Mouse (Mus musculus): ENCODE measurements at regions not wholly inside any gene's neighbourhood (a gene's known extent, or its start where the extent isn't known, plus 50 kb on each side); places are given as distances from the start of the nearest gene placed in this dataset.
"Not testable (repeated sequence)": the region's sequence is repeated elsewhere in the genome, so short reads cannot be mapped to it uniquely, and the experiment has no call there.

DNA sequence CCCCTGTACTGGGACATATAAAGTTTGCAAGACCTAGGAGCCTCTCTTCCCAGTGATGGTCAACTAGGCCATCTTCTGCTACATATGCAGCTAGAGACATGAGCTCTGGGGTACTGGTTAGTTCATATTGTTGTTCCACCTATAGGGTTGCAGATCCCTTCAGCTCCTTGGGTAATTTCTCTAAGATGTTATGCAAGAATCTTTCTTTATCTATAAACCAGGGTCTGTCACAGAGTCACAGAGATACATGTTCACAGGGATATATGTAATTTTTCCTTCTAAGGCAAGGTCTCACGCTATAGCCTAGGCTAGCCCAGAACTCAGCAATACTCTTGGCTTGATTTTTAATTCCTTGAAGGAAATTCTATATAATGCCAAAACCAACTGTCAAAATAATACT is 56.9 kb downstream of the Zfp36l1 start:
- not testable (repeated sequence) for H3K4me2 ChIP-seq (ENCODE audit: low read length); H3K36me3 ChIP-seq (ENCODE audit: insufficient read depth, low read length); DNase-seq (ENCODE audit: low spot score); H3K4me3 ChIP-seq (replicated peaks; ENCODE audit: low read depth, low read length); ATAC-seq (replicated peaks; ENCODE audit: low FRiP score, low read depth); H3K9me3 ChIP-seq (replicated peaks; ENCODE audit: low read length); H3K27me3 ChIP-seq (ENCODE audit: insufficient read depth, low read length); H3K27ac ChIP-seq; H3K9ac ChIP-seq (ENCODE audit: low read depth, low read length)
- peaks cover 13% of the 10 kb centered on the region; the same call in 1 of the 2 replicates for H3K4me1 ChIP-seq (replicated peaks; ENCODE audit: insufficient read depth, low read length)
- WGBS: 100% methylated on average over 1 of the region's 1 CpGs

- Histone ChIP-seq H3K9me3 (replicated peaks; ENCODE audit: low read length) (no peaks in the 10 kb centered on the region), H3K4me1 (replicated peaks; ENCODE audit: insufficient read depth, low read length) (peaks cover 11% of the 10 kb centered on the region; the same call in 1 of the 2 replicates), H3K9ac (ENCODE audit: low read depth, low read length) (no peak overlapping the region), H3K36me3 (ENCODE audit: insufficient read depth, low read length) (no peaks in the 10 kb centered on the region), H3K27me3 (ENCODE audit: insufficient read depth, low read length) (no peaks in the 10 kb centered on the region), H3K4me3 (replicated peaks; ENCODE audit: low read depth, low read length) (no peak overlapping the region), H3K4me2 (ENCODE audit: low read length) (no peak overlapping the region), H3K27ac (no peak overlapping the region)
- no peak for TF ChIP-seq CTCF (IDR thresholded peaks at IDR 0.05; ENCODE audit: low read depth)
- DNase-seq (ENCODE audit: low spot score): no peak
- 24% methylated on average over 2 of the region's 2 CpGs for WGBS
- no peak for ATAC-seq (replicated peaks; ENCODE audit: low FRiP score, low read depth)
Observed at GRCm38 (mm10) chr12:80055394-80055793, 57.4 kb downstream of the Zfp36l1 start.

DNA sequence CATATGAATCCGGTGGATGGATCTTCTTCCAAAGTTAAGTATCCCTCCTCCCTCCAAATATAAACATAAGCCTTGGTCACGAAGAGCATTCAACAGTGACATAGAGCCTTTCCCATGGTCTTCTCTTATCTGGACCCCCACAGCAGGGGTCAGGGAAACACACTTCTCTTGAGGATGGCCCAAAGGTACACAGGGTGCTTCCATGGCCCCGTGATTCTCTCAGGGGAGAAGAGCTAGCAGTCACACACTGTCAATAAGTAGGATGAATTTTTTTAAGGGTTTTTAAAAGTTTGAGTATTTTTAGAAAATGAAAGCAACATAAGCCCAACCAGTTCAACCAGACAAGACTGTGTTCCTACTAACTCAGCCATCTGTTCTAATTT is 58.2 kb downstream of the Zfp36l1 start:
- Histone ChIP-seq H3K27ac (no peak overlapping the region), H3K4me3 (replicated peaks; ENCODE audit: low read depth, low read length) (no peak overlapping the region), H3K36me3 (ENCODE audit: insufficient read depth, low read length) (no peaks in the 10 kb centered on the region), H3K27me3 (ENCODE audit: insufficient read depth, low read length) (no peaks in the 10 kb centered on the region), H3K4me1 (replicated peaks; ENCODE audit: insufficient read depth, low read length) (peaks cover 3% of the 10 kb centered on the region; the same call in 1 of the 2 replicates), H3K9ac (ENCODE audit: low read depth, low read length) (no peak overlapping the region), H3K4me2 (ENCODE audit: low read length) (no peak overlapping the region), H3K9me3 (replicated peaks; ENCODE audit: low read length) (no peaks in the 10 kb centered on the region)
- ATAC-seq (replicated peaks; ENCODE audit: low FRiP score, low read depth) (no peak), DNase-seq (ENCODE audit: low spot score) (no peak)
- whole genome bisulfite sequencing: 86% methylated on average over 3 of the region's 3 CpGs
- TF ChIP-seq CTCF (IDR thresholded peaks at IDR 0.05; ENCODE audit: low read depth): no peak

DNA sequence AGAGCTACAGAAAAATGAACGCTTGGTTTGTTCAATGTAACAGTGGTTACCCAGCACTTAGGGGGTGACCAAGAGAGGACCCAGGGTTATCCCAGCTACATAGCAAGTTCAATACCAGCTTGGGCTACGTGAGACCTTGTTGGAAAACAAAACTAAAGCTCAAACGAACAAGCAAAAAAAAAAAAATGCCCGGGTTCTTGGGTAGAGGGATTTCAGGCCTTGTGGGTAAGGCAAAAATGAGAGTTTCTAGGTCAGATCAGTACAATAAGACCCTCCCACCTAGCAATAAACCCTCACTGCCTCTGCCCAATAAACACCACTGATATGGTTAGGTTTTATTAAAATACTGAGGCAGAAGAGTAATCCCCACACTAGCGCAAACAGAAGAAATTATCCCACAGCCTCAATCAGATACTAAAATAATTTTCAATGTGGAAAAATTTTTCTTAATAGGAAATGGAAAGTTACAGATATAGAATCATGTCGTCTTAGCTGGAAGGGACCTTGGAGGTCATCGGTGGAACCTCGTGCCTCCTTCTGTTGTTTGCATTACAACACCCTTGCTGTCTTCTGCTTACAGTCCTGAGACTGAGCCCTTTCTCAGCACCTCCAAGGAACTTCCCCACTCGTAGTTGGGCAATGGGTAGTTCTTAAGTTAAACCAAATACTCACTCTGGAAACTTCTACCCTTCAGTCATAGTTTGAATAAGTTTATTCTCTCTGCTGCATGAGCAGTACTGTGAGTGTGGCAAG is 58.7 kb downstream of the Zfp36l1 start:
- H3K27ac ChIP-seq: no peak overlapping the region
- 77% methylated on average over 9 of the region's 9 CpGs for WGBS
- no peak overlapping the region for H3K4me3 ChIP-seq (replicated peaks; ENCODE audit: low read depth, low read length)
- no peak overlapping the region for H3K9ac ChIP-seq (ENCODE audit: low read depth, low read length)
- no peaks in the 10 kb centered on the region for H3K36me3 ChIP-seq (ENCODE audit: insufficient read depth, low read length)
- no peak for DNase-seq (ENCODE audit: low spot score)
- no peaks in the 10 kb centered on the region for H3K9me3 ChIP-seq (replicated peaks; ENCODE audit: low read length)
- no peak for TF ChIP-seq CTCF (IDR thresholded peaks at IDR 0.05; ENCODE audit: low read depth)
- no peaks in the 10 kb centered on the region for H3K4me1 ChIP-seq (replicated peaks; ENCODE audit: insufficient read depth, low read length)
- H3K27me3 ChIP-seq (ENCODE audit: insufficient read depth, low read length): no peaks in the 10 kb centered on the region
- no peak for ATAC-seq (replicated peaks; ENCODE audit: low FRiP score, low read depth)
- no peak overlapping the region for H3K4me2 ChIP-seq (ENCODE audit: low read length)

DNA sequence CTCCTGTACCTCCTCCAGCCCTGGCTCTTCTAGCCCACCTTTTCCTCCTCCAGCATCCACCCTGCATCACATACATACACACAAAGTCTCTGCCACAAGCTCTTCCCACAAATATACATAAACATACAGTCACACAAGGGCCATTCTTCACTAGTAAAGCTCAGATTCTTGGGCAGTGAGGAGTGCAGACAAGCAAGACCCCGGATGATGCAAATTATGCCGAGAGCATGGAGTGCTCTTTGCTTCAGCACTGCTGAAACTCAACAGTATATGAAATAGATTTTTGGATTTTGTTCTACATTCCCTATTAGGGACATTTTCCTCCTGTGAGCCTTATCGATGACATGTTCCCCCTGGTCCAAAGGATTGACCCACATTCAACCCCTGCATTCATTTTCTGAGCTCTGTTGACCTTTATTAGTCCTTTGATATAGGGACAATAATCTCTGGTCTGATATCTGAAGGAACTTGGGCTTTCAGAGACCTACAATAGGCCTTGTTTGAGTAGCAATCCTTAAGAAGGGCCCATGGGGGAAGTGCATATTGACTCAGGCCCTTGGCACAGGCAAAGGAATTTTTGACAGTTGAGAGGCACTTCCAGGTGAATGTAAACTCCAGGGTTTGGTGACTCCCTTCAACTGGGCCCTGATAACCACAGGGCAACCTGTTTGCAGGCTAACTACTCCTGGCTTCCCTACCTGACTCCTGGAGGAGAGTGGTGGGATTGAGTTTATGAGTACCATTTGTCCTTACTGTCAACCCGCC is 64.4 kb downstream of the Zfp36l1 start:
- TF ChIP-seq CTCF (IDR thresholded peaks at IDR 0.05; ENCODE audit: low read depth): no peak
- Histone ChIP-seq H3K9ac (ENCODE audit: low read depth, low read length) (no peak overlapping the region), H3K9me3 (replicated peaks; ENCODE audit: low read length) (no peaks in the 10 kb centered on the region), H3K4me1 (replicated peaks; ENCODE audit: insufficient read depth, low read length) (no peaks in the 10 kb centered on the region), H3K36me3 (ENCODE audit: insufficient read depth, low read length) (no peaks in the 10 kb centered on the region), H3K4me2 (ENCODE audit: low read length) (no peak overlapping the region), H3K27me3 (ENCODE audit: insufficient read depth, low read length) (no peaks in the 10 kb centered on the region), H3K4me3 (replicated peaks; ENCODE audit: low read depth, low read length) (no peak overlapping the region), H3K27ac (no peak overlapping the region)
- ATAC-seq (replicated peaks; ENCODE audit: low FRiP score, low read depth) (no peak), DNase-seq (ENCODE audit: low spot score) (no peak)
- WGBS: 88% methylated on average over 4 of the region's 4 CpGs

GRCm38 (mm10) chr12:80046625-80047303 is 66.0 kb downstream of the Zfp36l1 start:
- peak; percentile 24 for DNase-seq (ENCODE audit: low spot score)
- Histone ChIP-seq H3K4me1 (replicated peaks; ENCODE audit: insufficient read depth, low read length) (no peaks in the 10 kb centered on the region), H3K4me3 (replicated peaks; ENCODE audit: low read depth, low read length) (no peak overlapping the region), H3K27ac (no peak overlapping the region), H3K4me2 (ENCODE audit: low read length) (no peak overlapping the region), H3K36me3 (ENCODE audit: insufficient read depth, low read length) (no peaks in the 10 kb centered on the region), H3K9ac (ENCODE audit: low read depth, low read length) (no peak overlapping the region), H3K27me3 (ENCODE audit: insufficient read depth, low read length) (no peaks in the 10 kb centered on the region), H3K9me3 (replicated peaks; ENCODE audit: low read length) (no peaks in the 10 kb centered on the region)
- no peak for TF ChIP-seq CTCF (IDR thresholded peaks at IDR 0.05; ENCODE audit: low read depth)
- ATAC-seq (replicated peaks; ENCODE audit: low FRiP score, low read depth): no peak
- 86% methylated on average over 6 of the region's 6 CpGs for WGBS

Measured in kidney, postnatal 0 days (tissue).